Mouse (Mus musculus) embryonic facial prominence, embryonic 13.5 days (tissue): ENCODE data around the gene Prkacb. TPM values are rescaled to one million over a fixed set of nuclear protein-coding genes. Genes with fewer than 3 reads are reported as not detected.

Source experiments
- ATAC-seq: fragments of 200-750 bp; cut with Nextera tagmentation; 2 replicates; pipeline ENCODE4 v1.8.0; 2017; ENCODE audit warnings: low read depth; ENCODE audit not compliant: insufficient number of reproducible peaks, insufficient read depth, low FRiP score, low TSS enrichment
- H3K27ac ChIP-seq: fragments of 300-500 bp; sonication (generic); 2 replicates; pipeline ENCODE4 v1.5.1; 2015; ENCODE audit warnings: moderate library complexity, mild to moderate bottlenecking, inconsistent platforms
- H3K27me3 ChIP-seq: fragments of 300-500 bp; sonication (generic); 2 replicates; pipeline ENCODE4 v1.6.1; 2015; ENCODE audit warnings: mild to moderate bottlenecking, inconsistent platforms
- H3K36me3 ChIP-seq: fragments of 300-500 bp; sonication (generic); 2 replicates; pipeline ENCODE4 v1.6.1; 2015; ENCODE audit warnings: mild to moderate bottlenecking, inconsistent platforms
- H3K4me1 ChIP-seq: fragments of 300-500 bp; sonication (generic); 2 replicates; pipeline ENCODE4 v1.6.1; 2015; ENCODE audit warnings: inconsistent platforms
- H3K4me2 ChIP-seq: fragments of 300-500 bp; sonication (generic); 2 replicates; pipeline ENCODE4 v1.6.1; 2015; ENCODE audit warnings: moderate library complexity, mild to moderate bottlenecking, inconsistent platforms
- H3K4me3 ChIP-seq: fragments of 300-500 bp; sonication (generic); 2 replicates; pipeline ENCODE4 v1.5.1; 2015; ENCODE audit warnings: mild to moderate bottlenecking, inconsistent platforms
- H3K9ac ChIP-seq: fragments of 300-500 bp; sonication (generic); 2 replicates; pipeline ENCODE4 v1.6.1; 2015; ENCODE audit warnings: mild to moderate bottlenecking, inconsistent platforms
- H3K9me3 ChIP-seq: fragments of 300-500 bp; sonication (generic); 2 replicates; pipeline ENCODE4 v1.6.1; 2016; ENCODE audit warnings: inconsistent platforms
- WGBS: fragments of 180-500 bp; shearing (Covaris S2); methylation state at CpG from one replicate; pipeline ENCODE4 v1.1.7; 2015; ENCODE audit warnings: mixed read lengths; 5-methylcytosine and 5-hydroxymethylcytosine counted together
- polyA plus RNA-seq: library from polyadenylated mRNA; unstranded; fragments of >200 nt; fragmentation: Nextera tagmentation; extraction: Ambion mirVana; gene quantifications from 2 replicates; pipeline ENCODE4 v1.2.1, GENCODE M21; 2015

Gene Prkacb
- polyA plus RNA-seq, 1 experiment from 2014 or later: 69.1 TPM

DNA sequence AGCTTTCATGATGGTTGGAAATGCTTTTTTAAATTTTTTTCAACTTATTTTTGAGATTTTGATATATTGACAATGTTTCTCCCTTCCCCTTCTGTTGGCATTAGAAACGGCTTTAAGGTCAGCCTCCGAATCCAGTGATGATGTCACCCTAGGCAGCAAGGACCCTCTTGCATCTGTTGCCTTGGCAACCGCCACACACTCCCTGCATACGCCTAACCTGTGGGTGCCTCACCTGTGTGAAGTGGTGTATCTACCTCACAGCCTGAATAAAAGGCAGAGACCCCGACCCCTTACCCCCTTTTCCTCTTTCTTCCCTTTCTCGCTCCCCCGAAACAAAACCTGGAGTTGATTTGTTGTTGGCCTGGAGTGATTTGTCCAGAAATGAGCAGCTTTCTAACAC lies 100.5 kb downstream of the Prkacb start:
- H3K9ac ChIP-seq: no peak overlapping the region
- no peak overlapping the region for H3K27ac ChIP-seq
- no peaks in the 10 kb centered on the region for H3K9me3 ChIP-seq
- H3K4me1 ChIP-seq: peaks cover 15% of the 10 kb centered on the region
- H3K36me3 ChIP-seq: no peaks in the 10 kb centered on the region
- 77% methylated on average over 7 of the region's 7 CpGs for WGBS
- H3K4me2 ChIP-seq: no peak overlapping the region
- H3K4me3 ChIP-seq: no peak overlapping the region
- H3K27me3 ChIP-seq: no peaks in the 10 kb centered on the region
- ATAC-seq: no peak

DNA sequence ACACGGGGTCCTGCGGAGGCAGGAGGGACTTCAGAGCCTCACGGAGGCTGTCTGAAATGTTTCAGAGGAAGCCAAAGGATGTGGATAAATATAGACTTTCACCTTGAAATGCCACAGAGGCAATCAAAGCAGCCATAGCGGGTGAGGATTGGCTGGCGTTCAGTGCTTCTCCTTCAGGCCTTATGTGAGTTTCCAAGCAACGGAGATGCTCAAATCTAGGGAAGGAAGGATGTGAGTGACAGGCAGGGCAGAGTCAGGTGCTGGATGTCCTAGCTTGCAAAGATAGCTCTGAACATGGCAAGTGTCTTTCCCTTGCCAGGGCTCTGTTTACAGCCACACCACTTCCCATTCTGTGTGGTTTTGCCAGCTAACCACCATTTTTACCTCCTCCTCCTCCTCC lies 101.2 kb downstream of the Prkacb start:
- Histone ChIP-seq H3K4me1 (peaks cover 15% of the 10 kb centered on the region), H3K36me3 (no peaks in the 10 kb centered on the region), H3K27ac (no peak overlapping the region), H3K9me3 (no peaks in the 10 kb centered on the region), H3K4me3 (no peak overlapping the region), H3K27me3 (no peaks in the 10 kb centered on the region), H3K9ac (no peak overlapping the region), H3K4me2 (no peak overlapping the region)
- ATAC-seq: no peak
- WGBS: 38% methylated on average over 6 of the region's 6 CpGs

DNA sequence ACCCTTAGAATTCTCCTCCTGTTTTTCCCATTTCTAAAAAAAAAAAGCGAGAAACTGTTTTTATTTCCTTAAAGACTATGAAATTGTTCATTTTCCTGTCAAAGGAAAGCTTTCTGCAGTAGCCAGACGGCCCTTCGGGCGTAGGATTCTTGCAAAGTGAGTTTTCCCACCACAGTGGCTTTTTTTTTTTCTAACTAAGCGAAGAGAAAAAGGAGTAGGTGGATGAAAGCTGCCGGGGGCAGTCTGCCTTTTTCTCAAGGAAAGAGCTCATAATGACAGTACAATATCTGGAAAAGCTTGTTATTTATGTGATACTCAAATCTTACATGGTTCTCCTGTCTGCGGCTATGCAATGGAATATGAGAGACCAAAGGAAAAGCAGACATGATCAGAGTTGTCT lies 101.7 kb downstream of the Prkacb start:
- no peak overlapping the region for H3K4me3 ChIP-seq
- H3K27me3 ChIP-seq: no peaks in the 10 kb centered on the region
- H3K9me3 ChIP-seq: no peaks in the 10 kb centered on the region
- no peak overlapping the region for H3K27ac ChIP-seq
- no peak overlapping the region for H3K9ac ChIP-seq
- no peak overlapping the region for H3K4me2 ChIP-seq
- no peaks in the 10 kb centered on the region for H3K36me3 ChIP-seq
- 47% methylated on average over 7 of the region's 7 CpGs for WGBS
- H3K4me1 ChIP-seq: peaks cover 15% of the 10 kb centered on the region
- ATAC-seq: no peak

DNA sequence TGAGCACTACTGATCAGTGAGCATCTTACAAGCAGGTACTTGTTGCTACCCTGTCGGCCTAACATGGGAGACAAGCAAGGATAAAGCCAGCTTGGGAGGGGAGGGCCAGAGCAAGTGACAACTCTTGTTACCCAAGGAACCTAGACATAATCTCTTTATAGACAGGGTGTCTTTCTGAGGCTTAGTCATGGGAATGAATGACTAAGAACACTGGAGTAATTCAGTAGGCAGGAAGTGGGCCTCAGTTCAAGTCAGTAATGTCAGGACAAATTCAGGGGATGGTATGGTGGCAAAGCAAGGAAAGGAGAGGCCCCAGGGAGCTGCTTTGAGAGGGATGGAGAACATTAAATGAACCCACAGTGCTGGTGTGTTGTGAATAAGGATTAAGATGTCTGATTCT lies 103.7 kb downstream of the Prkacb start:
- Histone ChIP-seq H3K27me3 (no peaks in the 10 kb centered on the region), H3K4me2 (no peak overlapping the region), H3K4me3 (no peak overlapping the region), H3K36me3 (no peaks in the 10 kb centered on the region), H3K27ac (no peak overlapping the region), H3K4me1 (peaks cover 15% of the 10 kb centered on the region), H3K9me3 (no peaks in the 10 kb centered on the region), H3K9ac (no peak overlapping the region)
- no peak for ATAC-seq
- WGBS: 54% methylated on average over 1 of the region's 1 CpGs

DNA sequence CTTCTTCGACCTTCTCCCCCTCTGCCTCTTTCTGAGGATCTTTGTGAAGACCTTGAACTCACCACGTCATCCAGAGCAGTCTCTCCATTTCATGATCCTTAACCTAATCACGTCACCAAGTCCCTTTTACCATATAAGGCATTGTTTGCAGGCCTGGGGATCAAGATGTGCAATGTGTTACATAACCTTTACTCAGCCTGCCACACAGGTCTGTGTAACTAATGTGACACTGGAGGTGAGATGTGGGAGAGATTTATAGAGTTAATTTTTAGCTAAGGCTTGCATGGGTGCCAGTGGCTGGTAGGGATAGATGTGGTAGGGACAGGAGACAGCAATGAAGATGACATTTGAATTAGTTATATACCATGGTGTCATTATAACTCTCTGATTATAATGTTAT lies 104.4 kb downstream of the Prkacb start:
- H3K27ac ChIP-seq: no peak overlapping the region
- H3K4me3 ChIP-seq: no peak overlapping the region
- 79% methylated on average over 3 of the region's 3 CpGs for WGBS

DNA sequence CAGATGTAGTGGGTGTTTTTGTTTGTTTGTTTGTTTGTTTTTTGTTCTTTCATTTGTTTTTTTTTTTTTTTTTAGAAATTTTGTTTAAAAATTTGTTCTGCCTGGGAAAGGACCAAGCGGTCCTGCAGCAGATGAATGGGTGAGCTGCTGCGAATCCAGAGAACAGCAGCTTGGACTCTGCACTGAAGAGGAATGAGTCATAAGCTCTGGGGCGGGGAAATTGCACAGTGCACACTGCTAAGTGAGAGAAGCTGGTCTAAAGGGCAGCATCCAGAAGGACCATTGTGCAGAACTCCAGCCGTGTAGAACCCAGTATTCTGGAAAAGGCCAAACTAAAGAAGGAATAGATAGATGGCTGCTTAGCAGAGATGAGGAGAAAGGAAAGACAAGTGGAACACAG lies 108.7 kb downstream of the Prkacb start:
- Histone ChIP-seq H3K4me2 (no peak overlapping the region), H3K4me1 (0 out of 2 replicates have a peak, but pooled peaks cover 2% of the 10 kb centered on the region), H3K27ac (no peak overlapping the region), H3K27me3 (no peaks in the 10 kb centered on the region), H3K36me3 (no peaks in the 10 kb centered on the region), H3K9ac (no peak overlapping the region), H3K4me3 (no peak overlapping the region), H3K9me3 (no peaks in the 10 kb centered on the region)
- ATAC-seq: no peak
- 92% methylated on average over 4 of the region's 4 CpGs for WGBS

More for the DNA sequence above, 104.4 kb downstream of the Prkacb start:
- Histone ChIP-seq H3K4me1 (peaks cover 15% of the 10 kb centered on the region), H3K9me3 (no peaks in the 10 kb centered on the region), H3K36me3 (no peaks in the 10 kb centered on the region), H3K9ac (no peak overlapping the region), H3K4me2 (no peak overlapping the region), H3K27me3 (no peaks in the 10 kb centered on the region)
- ATAC-seq: no peak

DNA sequence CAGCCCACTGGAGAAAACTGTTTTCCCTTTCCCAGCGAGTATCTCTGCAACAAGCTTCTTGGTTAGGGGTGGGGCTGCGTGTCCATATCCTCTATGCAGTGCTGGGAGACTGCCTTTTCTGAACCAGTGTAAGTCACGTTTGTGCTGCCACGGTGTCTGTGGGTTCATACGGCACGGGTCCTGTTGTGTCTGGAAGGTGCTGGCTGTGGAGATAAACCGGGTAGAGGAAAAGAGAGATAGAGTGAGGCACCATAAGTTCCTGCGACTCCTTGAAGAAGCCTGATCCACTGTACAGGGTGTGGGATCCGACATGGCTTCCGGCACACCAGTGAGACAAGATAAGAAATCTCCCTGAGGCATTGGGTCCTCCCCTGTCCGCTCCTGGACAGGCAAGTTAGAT lies 112.7 kb downstream of the Prkacb start:
- Histone ChIP-seq H3K9ac (no peak overlapping the region), H3K27ac (no peak overlapping the region), H3K9me3 (no peaks in the 10 kb centered on the region), H3K4me1 (0 out of 2 replicates have a peak, but pooled peaks cover 4% of the 10 kb centered on the region), H3K36me3 (no peaks in the 10 kb centered on the region), H3K4me3 (no peak overlapping the region), H3K4me2 (no peak overlapping the region), H3K27me3 (no peaks in the 10 kb centered on the region)
- 73% methylated on average over 11 of the region's 11 CpGs for WGBS
- ATAC-seq: no peak

DNA sequence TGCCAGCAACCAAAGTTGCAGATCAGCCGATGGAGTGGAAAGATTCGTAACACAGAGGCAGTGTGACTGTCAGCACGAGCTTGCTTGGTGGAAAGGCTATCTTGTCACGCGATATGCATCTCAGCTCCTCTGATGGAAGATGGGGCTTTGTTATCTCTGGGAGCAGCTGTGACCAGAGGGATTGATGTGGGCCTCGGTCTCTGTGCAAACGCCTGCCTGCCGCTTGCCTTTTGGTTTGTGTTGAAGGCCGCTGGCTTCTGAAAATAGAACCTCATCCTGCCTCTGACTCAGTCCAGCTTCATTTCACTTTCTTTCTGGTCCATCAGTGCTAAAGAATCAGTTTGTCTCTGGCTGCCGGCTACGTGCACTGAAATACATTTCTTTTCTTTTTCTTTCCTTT lies 113.8 kb downstream of the Prkacb start:
- Histone ChIP-seq H3K27ac (no peak overlapping the region), H3K4me1 (0 out of 2 replicates have a peak, but pooled peaks cover 4% of the 10 kb centered on the region), H3K4me3 (no peak overlapping the region), H3K4me2 (no peak overlapping the region), H3K9ac (no peak overlapping the region), H3K27me3 (no peaks in the 10 kb centered on the region), H3K9me3 (no peaks in the 10 kb centered on the region), H3K36me3 (no peaks in the 10 kb centered on the region)
- ATAC-seq: no peak
- WGBS: 65% methylated on average over 11 of the region's 11 CpGs

DNA sequence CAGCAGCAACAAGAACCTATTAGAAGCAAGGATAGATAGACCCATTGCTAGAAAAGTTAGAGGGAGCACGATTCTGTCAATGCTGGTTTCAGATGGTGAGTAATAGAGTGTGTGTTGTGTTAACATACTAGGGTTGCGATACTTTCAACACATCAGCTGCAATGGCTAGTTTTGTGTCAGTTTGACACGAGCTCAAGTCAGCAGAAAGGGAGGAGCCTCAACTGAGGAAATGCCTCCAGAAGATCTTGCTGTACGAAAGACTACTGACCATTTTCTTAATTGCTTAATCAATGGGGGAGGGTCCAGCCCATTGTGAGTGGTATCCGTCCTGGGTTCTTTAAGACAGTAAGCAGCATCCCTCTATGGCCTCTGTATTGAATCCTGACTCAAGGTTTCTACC lies 120.2 kb downstream of the Prkacb start:
- no peaks in the 10 kb centered on the region for H3K27me3 ChIP-seq
- WGBS: 85% methylated on average over 5 of the region's 5 CpGs
- H3K4me3 ChIP-seq: no peak overlapping the region
- H3K9ac ChIP-seq: no peak overlapping the region
- no peaks in the 10 kb centered on the region for H3K9me3 ChIP-seq
- H3K27ac ChIP-seq: no peak overlapping the region
- H3K4me1 ChIP-seq: no peaks in the 10 kb centered on the region
- no peak for ATAC-seq
- H3K4me2 ChIP-seq: no peak overlapping the region
- no peaks in the 10 kb centered on the region for H3K36me3 ChIP-seq

DNA sequence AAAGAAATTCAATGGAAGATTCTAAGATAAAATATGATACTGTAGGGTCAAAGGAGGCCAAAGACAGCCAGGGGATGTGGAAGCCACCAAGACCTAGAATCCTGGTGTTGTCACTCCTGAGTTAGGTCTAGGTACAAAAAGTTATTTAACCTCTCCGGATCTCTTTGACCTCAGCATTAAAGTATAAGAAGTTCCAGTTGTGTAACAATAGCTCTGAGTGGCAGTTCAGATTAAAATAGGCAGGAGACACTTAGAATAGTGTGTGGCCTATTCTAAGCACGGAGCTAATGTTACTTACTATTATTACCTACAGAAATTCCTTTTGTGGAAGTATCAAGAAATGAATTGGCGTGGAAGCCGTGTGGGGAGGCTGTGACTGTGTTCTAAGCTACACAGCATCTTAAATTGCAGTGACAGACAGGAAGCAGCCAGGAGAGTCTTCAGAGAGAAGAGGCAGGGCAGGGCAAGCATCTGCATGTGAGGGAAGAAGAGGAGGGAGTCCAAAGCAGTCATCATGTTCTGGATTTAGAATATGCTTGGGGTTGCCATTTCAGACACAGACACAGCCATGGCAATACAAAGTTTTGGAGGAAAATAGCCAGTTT lies 125.6 kb downstream of the Prkacb start:
- H3K36me3 ChIP-seq: no peaks in the 10 kb centered on the region
- no peak overlapping the region for H3K4me2 ChIP-seq
- no peaks in the 10 kb centered on the region for H3K9me3 ChIP-seq
- peaks cover 31% of the 10 kb centered on the region for H3K4me1 ChIP-seq
- WGBS: 64% methylated on average over 4 of the region's 4 CpGs
- no peak overlapping the region for H3K9ac ChIP-seq
- no peaks in the 10 kb centered on the region for H3K27me3 ChIP-seq
- H3K27ac ChIP-seq: no peak overlapping the region
- no peak for ATAC-seq
- no peak overlapping the region for H3K4me3 ChIP-seq

DNA sequence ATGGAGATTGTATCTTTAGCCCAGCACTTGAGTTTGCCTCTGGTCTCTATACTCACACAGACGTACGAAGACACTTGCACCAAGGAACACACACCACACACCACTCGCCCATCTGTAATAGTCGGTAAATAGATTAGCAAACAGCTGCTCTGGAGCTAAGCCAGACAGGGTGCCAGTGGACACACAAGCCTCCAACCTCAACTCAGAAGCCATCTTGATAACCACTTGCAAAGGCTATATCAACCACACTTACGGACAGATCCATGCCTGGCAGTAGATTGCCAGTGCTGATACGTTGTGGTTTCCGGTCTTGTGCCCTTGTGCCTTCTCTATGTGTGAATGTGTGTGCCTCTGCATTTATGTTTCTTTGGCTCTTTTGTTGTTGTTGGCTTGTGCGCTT lies 126.4 kb downstream of the Prkacb start:
- Histone ChIP-seq H3K9me3 (no peaks in the 10 kb centered on the region), H3K4me2 (no peak overlapping the region; the same call in 1 of the 2 replicates), H3K9ac (no peak overlapping the region), H3K27ac (no peak overlapping the region), H3K4me3 (no peak overlapping the region), H3K36me3 (no peaks in the 10 kb centered on the region), H3K27me3 (no peaks in the 10 kb centered on the region), H3K4me1 (peaks cover 36% of the 10 kb centered on the region)
- ATAC-seq: no peak
- WGBS: 91% methylated on average over 8 of the region's 8 CpGs

DNA sequence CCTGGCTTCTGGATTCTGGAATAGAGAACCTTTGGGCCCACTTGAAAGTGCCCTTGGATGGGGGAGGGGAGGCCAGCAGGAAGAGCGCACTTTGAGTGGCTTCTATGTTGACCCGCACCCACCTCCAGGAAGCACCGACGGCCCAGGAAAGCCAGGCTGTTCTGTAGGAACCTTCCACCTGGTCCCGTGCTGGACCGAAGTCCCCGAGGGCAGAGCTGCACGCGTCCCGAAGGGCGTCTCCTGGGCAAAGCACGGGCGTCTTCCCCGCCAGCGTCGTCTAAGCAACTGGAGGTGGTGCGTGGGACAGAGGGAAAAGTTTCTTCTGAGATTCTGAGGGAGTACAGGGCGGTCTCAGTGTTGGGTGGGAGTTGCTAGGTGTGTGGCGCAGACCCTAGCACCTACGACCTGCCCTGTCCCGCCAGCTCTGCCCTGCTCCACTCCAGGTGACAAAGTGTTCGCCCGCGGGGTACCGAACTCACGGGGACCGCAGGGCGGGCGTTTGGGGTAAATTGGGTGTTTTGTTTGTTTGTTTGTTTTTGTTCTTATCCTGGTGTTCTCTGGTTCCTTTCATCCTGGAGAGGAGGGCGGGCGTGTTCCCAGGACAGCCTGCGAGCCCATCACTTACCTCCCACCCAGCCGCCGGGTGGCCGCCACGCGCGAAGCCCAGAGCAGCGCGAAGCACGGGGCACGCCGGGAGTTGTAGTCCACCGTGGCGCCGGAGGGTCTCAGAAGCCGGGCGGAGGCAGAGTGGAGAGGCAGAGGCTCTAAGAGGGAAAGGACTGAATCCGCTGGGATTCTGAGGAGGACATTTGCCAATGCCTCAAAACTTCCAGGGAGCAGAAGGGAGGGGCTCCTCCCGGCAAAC lies 127.7 kb downstream of the Prkacb start, which contains the start of gene Samd13:
Gene Samd13 (minus strand): TSS at position 782 of the 865 bp plus-strand sequence.
- peak within 1 kb of the TSS; percentile 74 for H3K9ac ChIP-seq
- no peaks in the 10 kb centered on the region for H3K36me3 ChIP-seq
- H3K27me3 ChIP-seq: no peaks in the 10 kb centered on the region
- H3K27ac ChIP-seq: peak within 1 kb of the TSS; percentile 51
- 3% methylated on average over 50 of the region's 50 CpGs for WGBS
- peak within 1 kb of the TSS; percentile 57 for H3K4me3 ChIP-seq
- peak; percentile 92 for ATAC-seq
- no peaks in the 10 kb centered on the region for H3K9me3 ChIP-seq
- peak within 1 kb of the TSS; percentile 88 for H3K4me2 ChIP-seq
- H3K4me1 ChIP-seq: peaks cover 41% of the 10 kb centered on the region
